Mouse (Mus musculus): ENCODE data around the gene Phldb2. TPM values are rescaled to one million over a fixed set of nuclear protein-coding genes. Genes with fewer than 3 reads are reported as not detected.

The Phldb2 gene
- polyA plus RNA-seq, 1 experiment from 2014 or later = 6.5 TPM

DNA sequence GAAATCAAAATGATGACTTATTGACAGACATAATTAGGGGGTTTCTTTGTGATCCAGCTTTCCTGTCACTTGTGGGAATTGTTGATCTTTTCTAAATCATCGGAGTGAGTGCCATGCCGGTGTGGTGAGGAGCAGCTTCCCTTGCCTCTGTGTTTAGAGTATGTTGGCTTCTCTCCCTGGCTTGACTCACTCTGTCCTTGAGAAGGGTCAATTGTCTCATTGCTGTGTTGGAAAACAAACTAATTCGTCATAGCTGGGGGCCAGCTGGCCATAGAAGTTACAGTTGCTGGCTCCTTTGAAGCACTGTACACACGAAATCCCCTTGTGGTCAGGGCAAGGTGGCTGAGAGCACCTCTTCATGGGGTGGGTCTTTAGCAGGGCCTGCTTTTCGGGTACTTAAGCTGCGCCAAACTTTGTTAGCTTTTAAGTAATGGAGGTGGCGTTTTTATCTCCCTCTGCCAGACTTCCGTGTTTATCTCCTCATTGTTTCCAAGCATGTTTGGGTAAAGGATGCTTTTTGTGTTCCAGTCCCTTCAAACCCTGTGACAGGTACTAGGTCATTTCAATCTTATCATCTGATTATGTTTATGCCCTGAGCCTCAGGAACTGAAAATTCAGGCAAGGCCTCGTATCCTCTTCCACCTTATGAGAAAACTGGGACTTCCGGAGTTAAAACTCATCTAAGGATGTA is 82.0 kb downstream of the Phldb2 start:
- no peak overlapping the region for H3K27ac ChIP-seq (ENCODE audit: low read depth, low read length)
- ATAC-seq = no peak
- H3K4me2 ChIP-seq (ENCODE audit: low read length) = no peak overlapping the region
- no peak for DNase-seq (ENCODE audit: low spot score)
- H3K9me3 ChIP-seq (replicated peaks; ENCODE audit: control insufficient read depth, low read length) = no peaks in the 10 kb centered on the region
- H3K27me3 ChIP-seq (replicated peaks; ENCODE audit: control insufficient read depth, insufficient read depth, low read length) = no peaks in the 10 kb centered on the region
- H3K36me3 ChIP-seq (ENCODE audit: control insufficient read depth, insufficient read depth, low read length) = no peaks in the 10 kb centered on the region
- H3K4me3 ChIP-seq (ENCODE audit: low read depth, low read length) = no peak overlapping the region
- 83% methylated on average over 10 of the region's 10 CpGs for WGBS
- H3K9ac ChIP-seq (ENCODE audit: low read length) = no peak overlapping the region
- no peaks in the 10 kb centered on the region for H3K4me1 ChIP-seq (ENCODE audit: control insufficient read depth, insufficient read depth, low read length)

DNA sequence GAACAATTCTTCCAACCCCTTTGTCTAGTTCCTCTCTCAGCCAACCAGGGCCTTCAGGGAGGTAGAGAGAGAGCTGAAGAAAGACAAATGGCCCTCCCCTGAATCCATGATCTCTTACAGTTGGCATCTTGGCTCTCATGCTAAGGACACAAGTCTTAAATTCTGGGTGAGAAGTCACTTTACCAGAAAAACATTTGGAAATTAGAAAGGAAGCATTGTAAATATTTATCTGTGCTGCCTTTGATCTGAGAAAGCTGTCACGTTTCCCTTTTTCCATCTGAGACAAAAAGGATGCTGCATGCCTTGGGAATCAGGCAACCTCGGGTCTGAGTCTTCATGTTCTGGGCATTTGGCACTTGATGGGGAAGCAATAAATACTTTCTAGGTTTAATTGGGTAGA is 82.7 kb downstream of the Phldb2 start:
- Histone ChIP-seq H3K9me3 (replicated peaks; ENCODE audit: control insufficient read depth, low read length) (no peaks in the 10 kb centered on the region), H3K27ac (ENCODE audit: low read depth, low read length) (no peak overlapping the region), H3K9ac (ENCODE audit: low read length) (no peak overlapping the region), H3K4me2 (ENCODE audit: low read length) (no peak overlapping the region), H3K36me3 (ENCODE audit: control insufficient read depth, insufficient read depth, low read length) (no peaks in the 10 kb centered on the region), H3K27me3 (replicated peaks; ENCODE audit: control insufficient read depth, insufficient read depth, low read length) (no peaks in the 10 kb centered on the region), H3K4me1 (ENCODE audit: control insufficient read depth, insufficient read depth, low read length) (no peaks in the 10 kb centered on the region), H3K4me3 (ENCODE audit: low read depth, low read length) (no peak overlapping the region)
- DNase-seq (ENCODE audit: low spot score) (no peak), ATAC-seq (no peak)
- WGBS = 53% methylated on average over 2 of the region's 2 CpGs

DNA sequence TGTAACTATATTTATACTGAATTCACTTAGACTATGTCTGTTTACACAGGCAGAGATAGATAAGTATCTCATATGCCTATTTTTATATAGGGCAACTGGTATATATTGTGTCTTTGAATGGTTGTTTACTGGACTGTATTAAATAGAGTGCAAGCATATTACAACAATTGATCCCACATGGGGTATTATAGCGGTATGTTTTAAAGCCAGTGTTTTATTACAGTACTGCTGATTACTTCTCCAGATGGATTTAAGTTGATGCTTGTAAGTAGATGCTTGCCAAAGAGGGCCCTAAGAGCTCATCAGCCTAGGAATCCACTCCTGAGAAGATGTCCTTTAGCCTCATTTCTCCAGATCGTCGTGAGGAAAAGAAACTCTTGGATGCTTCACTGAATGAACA is 84.4 kb downstream of the Phldb2 start:
- Histone ChIP-seq H3K9me3 (replicated peaks; ENCODE audit: control insufficient read depth, low read length) (no peaks in the 10 kb centered on the region), H3K27me3 (replicated peaks; ENCODE audit: control insufficient read depth, insufficient read depth, low read length) (no peaks in the 10 kb centered on the region), H3K9ac (ENCODE audit: low read length) (no peak overlapping the region), H3K4me2 (ENCODE audit: low read length) (no peak overlapping the region), H3K4me3 (ENCODE audit: low read depth, low read length) (no peak overlapping the region), H3K27ac (ENCODE audit: low read depth, low read length) (no peak overlapping the region), H3K36me3 (ENCODE audit: control insufficient read depth, insufficient read depth, low read length) (no peaks in the 10 kb centered on the region), H3K4me1 (ENCODE audit: control insufficient read depth, insufficient read depth, low read length) (no peaks in the 10 kb centered on the region)
- 61% methylated on average over 3 of the region's 3 CpGs for WGBS
- DNase-seq (ENCODE audit: low spot score) (no peak), ATAC-seq (no peak)

DNA sequence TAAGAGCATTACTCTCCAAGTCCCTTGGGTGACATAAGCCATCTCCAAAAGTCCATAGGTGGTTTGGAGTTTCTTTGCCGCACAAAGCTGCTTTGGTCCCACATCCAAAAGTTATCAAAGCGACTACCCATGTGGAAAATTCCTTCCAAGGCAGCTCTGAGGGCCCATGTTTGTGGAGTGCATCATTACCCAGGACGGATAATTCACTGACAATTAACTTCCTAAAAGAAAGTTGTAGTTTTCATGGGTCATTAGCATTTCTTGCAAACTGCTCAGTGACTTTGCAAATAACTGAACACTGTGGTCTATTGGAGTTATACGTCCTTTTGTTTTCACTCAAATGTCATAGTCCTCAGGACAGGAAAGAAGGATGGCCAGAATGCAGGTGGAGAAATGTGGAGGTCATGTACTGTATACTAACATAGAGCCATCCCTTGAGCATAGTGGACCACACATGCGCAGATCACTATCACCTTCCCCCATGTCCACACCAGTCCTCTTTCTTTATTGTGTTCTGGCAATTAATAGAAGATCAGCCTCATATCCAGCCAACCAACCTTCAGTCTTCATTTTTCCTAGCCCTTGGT is 96.0 kb downstream of the Phldb2 start:
- WGBS = 38% methylated on average over 5 of the region's 5 CpGs
- no peaks in the 10 kb centered on the region for H3K36me3 ChIP-seq (ENCODE audit: control insufficient read depth, insufficient read depth, low read length)
- H3K27me3 ChIP-seq (replicated peaks; ENCODE audit: control insufficient read depth, insufficient read depth, low read length) = no peaks in the 10 kb centered on the region

DNA sequence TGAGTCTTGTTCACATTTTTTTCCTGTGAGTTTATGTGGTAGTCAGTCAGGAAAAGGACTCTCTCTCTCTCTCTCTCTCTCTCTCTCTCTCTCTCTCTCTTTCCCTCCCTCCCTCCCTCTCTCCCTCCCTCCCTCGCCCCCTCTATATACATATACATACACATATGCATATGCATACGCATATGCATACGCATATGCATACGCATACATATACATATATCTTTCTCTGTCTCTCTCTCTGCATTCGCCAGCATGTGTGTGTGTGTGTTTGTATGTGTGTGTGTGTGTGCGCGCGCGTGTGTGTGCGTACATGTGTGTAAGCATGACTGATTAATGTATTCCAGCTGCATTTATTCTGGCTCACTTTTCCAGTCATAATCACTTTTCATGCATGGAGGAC is 98.9 kb downstream of the Phldb2 start:
- no peaks in the 10 kb centered on the region for H3K4me1 ChIP-seq (ENCODE audit: control insufficient read depth, insufficient read depth, low read length)
- H3K9ac ChIP-seq (ENCODE audit: low read length) = no peak overlapping the region
- no peak for DNase-seq (ENCODE audit: low spot score)
- no peak overlapping the region for H3K4me3 ChIP-seq (ENCODE audit: low read depth, low read length)
- no peak overlapping the region for H3K27ac ChIP-seq (ENCODE audit: low read depth, low read length)
- 89% methylated on average over 10 of the region's 10 CpGs for WGBS
- H3K9me3 ChIP-seq (replicated peaks; ENCODE audit: control insufficient read depth, low read length) = no peaks in the 10 kb centered on the region
- no peaks in the 10 kb centered on the region for H3K36me3 ChIP-seq (ENCODE audit: control insufficient read depth, insufficient read depth, low read length)
- ATAC-seq = no peak
- H3K4me2 ChIP-seq (ENCODE audit: low read length) = no peak overlapping the region
- no peaks in the 10 kb centered on the region for H3K27me3 ChIP-seq (replicated peaks; ENCODE audit: control insufficient read depth, insufficient read depth, low read length)

More for the DNA sequence above, 96.0 kb downstream of the Phldb2 start:
- no peak overlapping the region for H3K4me3 ChIP-seq (ENCODE audit: low read depth, low read length)
- no peaks in the 10 kb centered on the region for H3K9me3 ChIP-seq (replicated peaks; ENCODE audit: control insufficient read depth, low read length)
- H3K27ac ChIP-seq (ENCODE audit: low read depth, low read length) = no peak overlapping the region
- ATAC-seq (no peak), DNase-seq (ENCODE audit: low spot score) (no peak)
- H3K4me1 ChIP-seq (ENCODE audit: control insufficient read depth, insufficient read depth, low read length) = no peaks in the 10 kb centered on the region
- no peak overlapping the region for H3K4me2 ChIP-seq (ENCODE audit: low read length)
- H3K9ac ChIP-seq (ENCODE audit: low read length) = no peak overlapping the region

DNA sequence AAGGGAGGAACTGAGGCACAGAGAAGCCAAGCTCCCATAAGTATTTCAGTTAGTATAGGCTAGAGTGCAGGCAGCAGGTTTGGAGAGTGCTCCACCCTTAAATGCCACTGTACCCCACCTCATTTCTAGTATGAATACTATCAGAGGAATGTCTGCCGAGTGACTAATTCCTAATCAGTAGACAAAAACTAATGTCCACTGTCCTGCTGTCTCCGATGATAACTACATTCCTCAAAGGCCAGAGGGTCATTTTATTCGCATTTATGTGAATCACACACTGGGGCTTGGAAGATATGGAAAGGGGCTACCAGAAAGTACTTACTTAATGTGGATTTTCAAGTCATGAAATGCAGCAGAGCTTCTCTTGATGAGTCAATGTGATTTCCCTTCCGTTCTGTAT is 104.4 kb downstream of the Phldb2 start:
- DNase-seq (ENCODE audit: low spot score) = no peak
- no peak overlapping the region for H3K9ac ChIP-seq (ENCODE audit: low read length)
- H3K27ac ChIP-seq (ENCODE audit: low read depth, low read length) = no peak overlapping the region
- H3K4me3 ChIP-seq (ENCODE audit: low read depth, low read length) = no peak overlapping the region
- no peak overlapping the region for H3K4me2 ChIP-seq (ENCODE audit: low read length)
- H3K4me1 ChIP-seq (ENCODE audit: control insufficient read depth, insufficient read depth, low read length) = no peaks in the 10 kb centered on the region
- H3K36me3 ChIP-seq (ENCODE audit: control insufficient read depth, insufficient read depth, low read length) = no peaks in the 10 kb centered on the region
- no peaks in the 10 kb centered on the region for H3K9me3 ChIP-seq (replicated peaks; ENCODE audit: control insufficient read depth, low read length)
- H3K27me3 ChIP-seq (replicated peaks; ENCODE audit: control insufficient read depth, insufficient read depth, low read length) = no peaks in the 10 kb centered on the region
- ATAC-seq = no peak
- whole genome bisulfite sequencing = 85% methylated on average over 4 of the region's 4 CpGs

DNA sequence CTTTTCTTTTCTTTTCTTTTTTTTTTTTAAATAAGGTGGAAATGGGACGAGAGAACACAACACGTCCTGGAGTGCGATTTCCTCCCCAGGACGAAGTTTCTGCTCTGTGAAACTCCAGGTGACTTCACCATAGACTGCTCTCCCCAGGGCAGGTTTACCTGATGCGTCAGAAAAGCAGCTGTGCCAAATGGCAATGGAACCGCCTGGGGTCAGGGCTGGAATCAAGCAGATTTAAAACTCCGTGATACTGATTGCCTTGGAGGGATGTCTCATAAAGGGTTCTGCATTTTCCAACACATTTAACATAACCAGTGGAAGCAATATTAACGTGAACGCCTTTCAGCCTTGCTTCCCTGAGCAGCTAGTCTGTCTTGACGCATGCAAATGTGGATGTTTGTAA is 108.5 kb downstream of the Phldb2 start:
- Histone ChIP-seq H3K36me3 (ENCODE audit: control insufficient read depth, insufficient read depth, low read length) (no peaks in the 10 kb centered on the region), H3K4me3 (ENCODE audit: low read depth, low read length) (peak overlapping the region; percentile 62), H3K9me3 (replicated peaks; ENCODE audit: control insufficient read depth, low read length) (no peaks in the 10 kb centered on the region), H3K27me3 (replicated peaks; ENCODE audit: control insufficient read depth, insufficient read depth, low read length) (no peaks in the 10 kb centered on the region), H3K4me2 (ENCODE audit: low read length) (peak overlapping the region; percentile 95), H3K4me1 (ENCODE audit: control insufficient read depth, insufficient read depth, low read length) (peaks cover 11% of the 10 kb centered on the region), H3K9ac (ENCODE audit: low read length) (peak overlapping the region; percentile 81; the same call in 1 of the 2 replicates), H3K27ac (ENCODE audit: low read depth, low read length) (no peak overlapping the region)
- 16% methylated on average over 10 of the region's 10 CpGs for WGBS
- ATAC-seq (no peak), DNase-seq (ENCODE audit: low spot score) (no peak)

DNA sequence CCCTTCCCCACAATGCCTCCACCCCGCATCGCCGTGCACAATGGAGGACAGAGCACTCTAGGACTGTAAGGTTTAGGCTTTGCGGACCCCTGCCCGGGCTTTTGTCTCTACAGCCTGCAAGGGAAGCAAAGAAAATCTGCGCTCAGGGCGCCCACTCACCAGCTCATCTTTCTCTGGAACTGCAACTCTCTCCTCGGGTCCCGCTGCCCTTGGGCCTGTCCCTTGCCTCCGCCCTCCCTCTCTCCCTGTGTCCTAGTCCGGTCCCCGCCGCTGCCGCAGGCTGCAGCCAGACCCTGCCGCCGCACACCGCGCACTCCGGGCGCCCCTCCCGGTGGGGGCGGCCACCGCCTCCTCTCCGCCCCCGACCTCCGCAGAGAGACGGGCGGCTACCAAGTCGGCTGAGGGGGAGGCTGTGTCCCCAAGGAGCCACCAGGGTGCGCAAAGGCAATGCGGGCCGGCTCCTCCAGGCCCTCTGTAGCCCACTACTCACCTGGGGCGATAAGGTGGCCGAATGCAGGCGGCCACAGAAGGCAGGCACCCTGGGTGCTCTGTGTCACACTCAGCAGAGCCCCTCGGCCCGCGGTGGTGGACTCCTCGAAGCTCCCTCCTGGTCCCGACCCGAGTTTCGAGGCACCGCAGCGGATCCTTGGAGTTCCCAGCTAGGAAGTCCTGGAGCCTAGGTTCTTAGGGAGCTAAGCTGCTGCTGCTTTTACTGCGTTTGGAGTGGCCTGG is 109.2 kb downstream of the Phldb2 start:
- H3K9me3 ChIP-seq (replicated peaks; ENCODE audit: control insufficient read depth, low read length) = no peaks in the 10 kb centered on the region
- H3K9ac ChIP-seq (ENCODE audit: low read length) = peak overlapping the region; percentile 81
- no peaks in the 10 kb centered on the region for H3K36me3 ChIP-seq (ENCODE audit: control insufficient read depth, insufficient read depth, low read length)
- DNase-seq (ENCODE audit: low spot score) (peak; percentile 79), ATAC-seq (peak; percentile 96)
- H3K4me3 ChIP-seq (ENCODE audit: low read depth, low read length) = peak overlapping the region; percentile 62
- under 1% methylated on average over 45 of the region's 45 CpGs for WGBS
- peak overlapping the region; percentile 35; the same call in 1 of the 2 replicates for H3K27ac ChIP-seq (ENCODE audit: low read depth, low read length)
- H3K4me1 ChIP-seq (ENCODE audit: control insufficient read depth, insufficient read depth, low read length) = peaks cover 11% of the 10 kb centered on the region
- no peaks in the 10 kb centered on the region for H3K27me3 ChIP-seq (replicated peaks; ENCODE audit: control insufficient read depth, insufficient read depth, low read length)
- H3K4me2 ChIP-seq (ENCODE audit: low read length) = peak overlapping the region; percentile 95

Data from forebrain, embryonic 14.5 days (tissue).